Mouse (Mus musculus) embryonic facial prominence, embryonic 13.5 days (tissue): ENCODE results near the gene Cenpp. TPM values are rescaled to one million over a fixed set of nuclear protein-coding genes. Genes with fewer than 3 reads are reported as not detected.
A peak's percentile ranks its signal among the peaks of the same experiment; 100 is the strongest.

Experiments
- ATAC-seq: fragments of 200-750 bp; cut with Nextera tagmentation; 2 replicates; pipeline ENCODE4 v1.8.0; 2017; ENCODE audit warnings: low read depth; ENCODE audit not compliant: insufficient number of reproducible peaks, insufficient read depth, low FRiP score, low TSS enrichment
- H3K27ac ChIP-seq: fragments of 300-500 bp; sonication (generic); 2 replicates; pipeline ENCODE4 v1.5.1; 2015; ENCODE audit warnings: moderate library complexity, mild to moderate bottlenecking, inconsistent platforms
- H3K27me3 ChIP-seq: fragments of 300-500 bp; sonication (generic); 2 replicates; pipeline ENCODE4 v1.6.1; 2015; ENCODE audit warnings: mild to moderate bottlenecking, inconsistent platforms
- H3K36me3 ChIP-seq: fragments of 300-500 bp; sonication (generic); 2 replicates; pipeline ENCODE4 v1.6.1; 2015; ENCODE audit warnings: mild to moderate bottlenecking, inconsistent platforms
- H3K4me1 ChIP-seq: fragments of 300-500 bp; sonication (generic); 2 replicates; pipeline ENCODE4 v1.6.1; 2015; ENCODE audit warnings: inconsistent platforms
- H3K4me2 ChIP-seq: fragments of 300-500 bp; sonication (generic); 2 replicates; pipeline ENCODE4 v1.6.1; 2015; ENCODE audit warnings: moderate library complexity, mild to moderate bottlenecking, inconsistent platforms
- H3K4me3 ChIP-seq: fragments of 300-500 bp; sonication (generic); 2 replicates; pipeline ENCODE4 v1.5.1; 2015; ENCODE audit warnings: mild to moderate bottlenecking, inconsistent platforms
- H3K9ac ChIP-seq: fragments of 300-500 bp; sonication (generic); 2 replicates; pipeline ENCODE4 v1.6.1; 2015; ENCODE audit warnings: mild to moderate bottlenecking, inconsistent platforms
- H3K9me3 ChIP-seq: fragments of 300-500 bp; sonication (generic); 2 replicates; pipeline ENCODE4 v1.6.1; 2016; ENCODE audit warnings: inconsistent platforms
- WGBS: fragments of 180-500 bp; shearing (Covaris S2); methylation state at CpG from one replicate; pipeline ENCODE4 v1.1.7; 2015; ENCODE audit warnings: mixed read lengths; 5-methylcytosine and 5-hydroxymethylcytosine counted together
- polyA plus RNA-seq: library from polyadenylated mRNA; unstranded; fragments of >200 nt; fragmentation: Nextera tagmentation; extraction: Ambion mirVana; gene quantifications from 2 replicates; pipeline ENCODE4 v1.2.1, GENCODE M21; 2015

Cenpp gene
- polyA plus RNA-seq, 1 experiment from 2014 or later: 29.4 TPM

DNA sequence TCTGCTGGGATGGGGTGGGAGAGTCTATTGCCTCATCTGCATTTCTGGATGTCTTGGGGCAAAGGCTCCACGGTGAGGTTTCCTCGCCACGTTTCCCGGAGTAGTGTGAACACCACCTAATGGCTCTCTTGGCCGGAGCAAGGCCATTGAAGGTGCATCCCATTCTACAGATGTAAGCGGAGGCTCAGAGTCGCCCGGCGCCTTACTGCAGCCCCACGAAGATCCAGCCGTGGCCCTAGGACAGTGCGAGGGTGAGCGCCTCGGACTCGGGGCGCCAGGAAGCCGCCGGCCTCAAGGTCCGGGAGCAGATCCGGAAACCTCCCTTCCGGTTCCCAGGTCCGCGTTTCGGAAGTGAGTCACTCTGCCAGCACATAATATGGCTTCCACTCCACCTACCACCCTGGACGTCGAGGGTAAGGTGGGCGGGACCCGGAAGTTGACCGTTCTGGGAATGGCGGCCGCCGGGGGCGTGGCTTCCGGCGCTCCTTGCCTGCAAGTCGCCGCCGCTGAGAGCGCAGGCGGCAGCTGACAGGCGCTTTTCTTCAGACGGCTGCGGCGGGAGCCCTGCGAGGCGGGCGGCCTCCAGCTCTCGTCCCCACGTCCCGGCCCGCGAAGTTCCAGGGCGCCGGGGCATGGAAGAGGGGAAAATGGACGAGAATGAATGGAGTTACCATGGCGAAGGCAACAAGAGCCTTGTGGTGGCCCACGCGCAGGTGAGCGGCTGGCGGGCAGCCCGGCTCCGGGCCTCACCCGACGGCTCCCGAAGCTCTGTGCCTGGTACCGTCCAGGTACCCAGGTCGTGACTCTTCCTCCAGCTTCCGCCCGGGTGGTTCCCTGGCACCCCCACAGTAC lies 231.6 kb downstream of the Cenpp start, which contains the start of gene Ippk:
Gene Ippk, plus strand, starts transcription at position 496 of the 852 bp plus-strand sequence.
- ATAC-seq: peak; percentile 92
- Histone ChIP-seq H3K9ac (peak within 1 kb of the TSS; percentile 88), H3K4me1 (peaks cover 19% of the 10 kb centered on the region), H3K27me3 (no peaks in the 10 kb centered on the region), H3K9me3 (no peaks in the 10 kb centered on the region), H3K4me2 (peak within 1 kb of the TSS; percentile 94), H3K4me3 (peak within 1 kb of the TSS; percentile 89), H3K36me3 (no peaks in the 10 kb centered on the region), H3K27ac (peak within 1 kb of the TSS; percentile 81)
- WGBS: under 1% methylated on average over 69 of the region's 69 CpGs

Other genes starting within 250 kb of the Cenpp start
- 13.7 and 14.4 TPM in 2 replicates for gene Ippk, start 231.5 kb downstream of the Cenpp start, polyA plus RNA-seq
- 1.4 and 2.7 TPM in 2 replicates for gene Tes3-ps, start 159.5 kb downstream of the Cenpp start, polyA plus RNA-seq
- 1.3 and 1.4 TPM in 2 replicates for gene Ecm2, start 148.0 kb downstream of the Cenpp start, polyA plus RNA-seq
- 62.9 and 89.3 TPM in 2 replicates for gene Aspn, start 108.3 kb downstream of the Cenpp start, polyA plus RNA-seq
- gene Omd, start 70.3 kb downstream of the Cenpp start, polyA plus RNA-seq: 14.6 and 18.8 TPM in 2 replicates
- gene Ogn, start 44.7 kb downstream of the Cenpp start, polyA plus RNA-seq: 90.4 and 112 TPM in 2 replicates
- gene Nol8, start 293 bp upstream of the Cenpp start, polyA plus RNA-seq: 17.1 and 17.5 TPM in 2 replicates
- gene Iars, start 29.3 kb upstream of the Cenpp start, polyA plus RNA-seq: 66.6 and 75.3 TPM in 2 replicates
- not detected in 2 replicates for gene Gm30302, start 146.2 kb upstream of the Cenpp start, polyA plus RNA-seq